Mouse (Mus musculus) monocyte, adult 59 days (primary cell): ENCODE results near the gene AY761185. TPM values are rescaled to one million over a fixed set of nuclear protein-coding genes. Genes with fewer than 3 reads are reported as not detected.

Source experiments
- total RNA-seq, 2 experiments: library from RNA; stranded (reverse); gene quantifications; one replicate each; pipeline ENCODE4 v1.2.4; 2023

Gene AY761185
- total RNA-seq: not detected

DNA sequence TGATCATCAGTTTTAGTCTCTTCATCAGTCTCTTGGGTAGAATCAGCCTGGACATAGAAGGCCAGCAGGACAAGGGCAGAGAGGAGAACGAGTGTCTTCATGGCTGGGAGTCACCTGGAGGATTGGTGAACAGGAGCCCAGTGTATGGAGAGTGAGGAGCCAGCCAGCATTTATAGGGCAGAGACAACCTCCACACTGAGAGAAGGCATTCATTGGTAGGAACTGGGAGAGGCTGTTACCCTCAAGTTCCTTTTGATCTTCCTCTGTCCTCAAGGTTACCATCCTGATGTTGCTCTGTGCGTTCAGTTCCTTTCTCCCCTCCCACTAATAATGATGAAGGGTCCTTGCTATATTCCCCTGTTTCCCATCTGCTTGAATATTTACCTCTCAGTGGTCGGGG, at the start of gene AY761185:
TSS of gene AY761185 (minus strand) at position 101 of the 400 bp plus-strand sequence.

GRCm38 (mm10) chr8:20921971-20922370, 22.5 kb downstream of the AY761185 start, which contains the start of gene Gm6040:
TSS of gene Gm6040 (minus strand) at chr8:20922071.

GRCm38 (mm10) chr8:20902527-20902926, 42.0 kb downstream of the AY761185 start, which contains the start of gene Gm15056:
TSS of gene Gm15056 (minus strand) at chr8:20902627.

Other genes starting within 250 kb of the AY761185 start
- not detected for gene Defb33, start 52.0 kb downstream of the AY761185 start, total RNA-seq
- gene Gm15056, start 42.1 kb downstream of the AY761185 start, total RNA-seq: not detected
- not detected for gene Gm6040, start 22.6 kb downstream of the AY761185 start, total RNA-seq
- gene Defa21, start 80.8 kb upstream of the AY761185 start, total RNA-seq: not detected
- gene Defa23, start 110.3 kb upstream of the AY761185 start, total RNA-seq: not detected
- not detected for gene Defa35, start 120.3 kb upstream of the AY761185 start, total RNA-seq
- not detected for gene Defa25, start 139.7 kb upstream of the AY761185 start, total RNA-seq
- gene Gm14851, start 151.3 kb upstream of the AY761185 start, total RNA-seq: not detected
- not detected for gene Defa30, start 189.9 kb upstream of the AY761185 start, total RNA-seq
- gene Defa22, start 217.6 kb upstream of the AY761185 start, total RNA-seq: not detected
- gene Defa31, start 246.9 kb upstream of the AY761185 start, total RNA-seq: not detected